Mouse (Mus musculus): Measurements from ENCODE around the gene Olfr49.

DNA sequence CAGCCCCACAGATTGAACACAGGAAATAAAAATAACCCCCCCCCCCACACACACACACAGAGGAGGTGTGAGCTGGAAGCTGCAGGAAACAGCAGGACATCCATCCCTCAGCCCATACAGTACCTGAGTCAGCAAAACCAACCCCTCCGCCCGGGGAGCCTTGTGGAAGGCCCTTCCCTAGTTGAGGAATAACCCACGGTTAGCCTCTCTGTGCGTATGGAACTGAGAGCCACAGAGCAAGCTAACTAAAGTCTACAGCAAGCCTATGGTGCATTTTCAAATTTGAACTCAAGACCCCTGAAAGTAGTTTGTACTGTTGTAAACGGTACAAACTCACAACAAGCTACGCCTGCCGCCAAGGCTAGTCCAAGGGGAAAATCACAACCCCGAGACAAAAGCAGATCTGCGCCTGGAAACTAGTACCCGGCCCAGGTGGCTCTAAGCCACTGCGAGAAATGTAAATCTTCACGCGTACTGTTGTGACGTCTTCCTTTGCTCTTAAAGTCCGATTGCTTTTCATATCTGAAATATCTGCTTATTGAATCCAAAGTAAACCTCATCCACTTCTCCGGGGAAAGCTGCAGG is 51.1 kb downstream of the Olfr49 start:
- TF ChIP-seq CTCF (IDR thresholded peaks at IDR 0.05; ENCODE audit: extremely low read depth, insufficient read depth, insufficient read length, insufficient replicate concordance) (no peak), POLR2A (IDR thresholded peaks at IDR 0.05; ENCODE audit: low read depth, low read length) (no peak)
